Mouse (Mus musculus): ENCODE results near the gene Dlgap3.

- TF ChIP-seq GATA1 (IDR thresholded peaks at IDR 0.05; ENCODE audit: low read length), result no peak
- TF ChIP-seq TAL1 (IDR thresholded peaks at IDR 0.05; ENCODE audit: low read length), result no peak
Measured at GRCm38 (mm10) chr4:127138486-127138885, 30.5 kb upstream of the Dlgap3 start.
